Mouse (Mus musculus) small intestine, adult 2 months (tissue): ENCODE measurements at regions not wholly inside any gene's neighbourhood (a gene's known extent, or its start where the extent isn't known, plus 50 kb on each side); places are given as distances from the start of the nearest gene placed in this dataset.

Experiments
- H3K27ac ChIP-seq: fragments of 200-500 bp; 2 replicates; pipeline ENCODE4 v1.5.1; 2012; ENCODE audit warnings: low read depth, low read length, control low read depth, inconsistent platforms; ENCODE audit not compliant: insufficient read depth
- H3K27me3 ChIP-seq: fragments of 200-500 bp; 2 replicates; pipeline ENCODE4 v1.6.1; 2012; ENCODE audit warnings: mild to moderate bottlenecking, moderate library complexity, low read length, inconsistent platforms; ENCODE audit not compliant: control insufficient read depth, insufficient read depth
- H3K36me3 ChIP-seq: fragments of 200-500 bp; 2 replicates; pipeline ENCODE4 v1.6.1; 2012; ENCODE audit warnings: mild to moderate bottlenecking, low read length, control low read depth, inconsistent platforms; ENCODE audit not compliant: control insufficient read depth, insufficient read depth
- H3K4me1 ChIP-seq: fragments of 200-500 bp; 2 replicates; pipeline ENCODE4 v1.6.1; 2012; ENCODE audit warnings: low read length, inconsistent platforms, mixed read lengths; ENCODE audit not compliant: control insufficient read depth, insufficient read depth, insufficient read length
- H3K4me3 ChIP-seq: fragments of 200-500 bp; 2 replicates; pipeline ENCODE4 v1.5.1; 2012; ENCODE audit warnings: low read depth, mild to moderate bottlenecking, control low read depth, inconsistent platforms, low read length, moderate library complexity
- CTCF ChIP-seq: fragments of 200-500 bp; IDR thresholded peaks from 2 replicates; pipeline ENCODE4 v1.5.1; 2012; ENCODE audit warnings: low read depth, mild to moderate bottlenecking, control low read depth, inconsistent platforms, low read length, moderate library complexity, mixed read lengths; ENCODE audit not compliant: insufficient replicate concordance, insufficient read length; ENCODE audit errors: extremely low read depth
- POLR2A ChIP-seq: fragments of 200-500 bp; IDR thresholded peaks from 2 replicates; pipeline ENCODE4 v1.6.1; 2012; ENCODE audit warnings: low read depth, mild to moderate bottlenecking, control low read depth, inconsistent platforms, low read length, moderate library complexity
- WGBS: fragments of 180-500 bp; shearing (Covaris S2); methylation state at CpG from one replicate; pipeline ENCODE4 v1.1.7; 2018; 5-methylcytosine and 5-hydroxymethylcytosine counted together

DNA sequence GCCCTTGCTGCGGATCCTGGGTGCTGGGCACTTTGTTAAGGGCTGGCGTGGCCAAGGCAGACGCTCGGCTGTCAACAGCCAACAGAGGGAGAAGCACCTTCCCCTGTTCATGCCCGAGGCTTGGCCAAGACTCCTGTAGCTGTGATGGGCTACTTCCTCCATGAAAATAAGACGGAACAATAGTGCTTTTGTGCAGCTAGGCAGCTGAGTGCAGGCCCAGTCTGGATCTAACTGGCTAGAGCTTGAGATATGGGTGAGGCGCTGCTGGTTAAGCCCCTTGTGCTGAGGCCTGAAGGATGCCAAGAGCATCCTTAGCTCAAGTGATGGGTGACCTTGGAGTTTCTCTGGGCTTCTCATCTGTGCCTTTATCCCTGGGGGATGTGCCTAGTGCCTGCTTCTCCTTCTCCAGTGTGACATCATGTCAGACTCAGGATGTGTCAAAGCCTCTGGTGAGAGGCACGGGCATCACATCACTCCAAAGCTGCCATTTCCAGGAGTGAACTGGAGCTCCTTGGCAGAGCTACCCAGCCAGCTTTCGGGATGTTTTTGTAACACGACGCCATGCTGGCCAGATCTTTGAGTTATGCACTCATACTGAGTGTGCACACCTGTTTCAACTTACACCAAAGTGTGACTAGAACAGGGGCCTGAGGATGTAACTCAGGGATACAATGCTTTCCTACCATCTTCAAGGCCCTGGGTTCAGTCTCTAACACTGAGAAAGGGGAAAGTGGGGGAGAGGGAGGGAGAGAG is 360.1 kb upstream of the Tbx3 start:
- Histone ChIP-seq H3K4me1 (no peaks in the 10 kb centered on the region), H3K27ac (no peak overlapping the region), H3K36me3 (no peaks in the 10 kb centered on the region), H3K4me3 (no peak overlapping the region), H3K27me3 (no peaks in the 10 kb centered on the region)
- 61% methylated on average over 11 of the region's 11 CpGs for WGBS
- TF ChIP-seq POLR2A (no peak), CTCF (no peak)

DNA sequence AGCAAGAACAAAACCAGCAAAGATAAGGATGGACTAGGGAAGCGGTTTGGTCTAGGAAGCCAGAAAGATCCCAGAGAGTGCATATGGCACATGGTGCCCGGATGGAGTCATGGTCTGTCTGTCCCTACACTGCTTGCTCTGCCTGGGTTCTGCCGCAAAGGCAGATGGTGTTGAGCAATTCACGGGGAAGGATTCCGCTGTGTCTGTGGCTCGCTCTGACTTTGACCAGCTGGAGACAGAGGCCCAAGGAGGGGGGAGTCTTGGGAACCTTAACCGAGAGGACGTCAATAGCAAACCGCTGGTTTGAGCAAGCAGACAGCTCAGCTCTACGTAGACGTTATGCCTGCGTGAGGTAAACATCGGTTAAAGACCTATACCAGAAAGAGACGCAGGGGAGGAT is 357.7 kb upstream of the Tbx3 start:
- TF ChIP-seq POLR2A (no peak), CTCF (no peak)
- no peak overlapping the region for H3K4me3 ChIP-seq
- no peaks in the 10 kb centered on the region for H3K36me3 ChIP-seq
- H3K4me1 ChIP-seq = no peaks in the 10 kb centered on the region
- no peak overlapping the region for H3K27ac ChIP-seq
- no peaks in the 10 kb centered on the region for H3K27me3 ChIP-seq
- 79% methylated on average over 14 of the region's 14 CpGs for WGBS

DNA sequence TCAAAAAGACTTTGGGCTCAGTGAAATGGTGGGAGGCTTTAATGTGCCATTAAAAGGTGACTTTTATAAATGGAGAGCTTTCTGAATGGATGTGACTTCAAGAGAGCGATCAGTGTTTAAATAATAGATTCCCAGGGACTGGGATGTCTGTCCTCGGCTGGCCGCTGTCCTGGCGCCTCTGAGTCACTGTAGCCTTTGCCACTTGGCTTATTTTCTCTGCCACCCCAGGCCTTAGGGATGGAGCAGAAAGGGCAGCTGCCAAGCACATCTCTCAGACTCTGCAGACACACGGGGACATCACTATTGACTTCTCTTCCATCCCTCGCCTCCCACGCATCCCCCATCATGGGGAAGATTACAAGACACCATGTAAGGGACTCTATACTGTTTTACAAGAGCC is 355.3 kb upstream of the Tbx3 start:
- WGBS = 93% methylated on average over 7 of the region's 7 CpGs
- H3K36me3 ChIP-seq = no peaks in the 10 kb centered on the region

DNA sequence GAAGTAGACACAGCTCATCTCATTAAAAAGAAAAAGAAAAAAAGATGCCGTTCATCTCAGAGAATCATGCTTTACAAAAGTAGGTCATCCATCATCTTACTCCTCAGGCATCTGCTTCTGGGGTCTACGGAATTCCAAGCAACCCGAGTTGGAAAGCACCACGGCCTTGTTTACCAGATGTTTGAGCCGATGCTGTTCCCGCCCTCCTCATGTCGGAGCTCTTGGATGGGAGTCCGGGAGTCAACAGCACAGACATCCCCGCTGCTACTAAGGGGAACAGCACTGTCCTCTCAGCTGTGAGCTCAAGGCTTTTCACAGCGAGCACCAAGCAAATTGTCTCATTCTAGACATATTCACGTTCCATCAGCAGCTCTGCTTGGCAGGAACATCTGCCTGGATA is 352.9 kb upstream of the Tbx3 start:
- no peak overlapping the region for H3K4me3 ChIP-seq
- WGBS = 70% methylated on average over 11 of the region's 11 CpGs
- H3K36me3 ChIP-seq = no peaks in the 10 kb centered on the region
- H3K27me3 ChIP-seq = no peaks in the 10 kb centered on the region
- H3K4me1 ChIP-seq = no peaks in the 10 kb centered on the region; the same call in 1 of the 2 replicates
- TF ChIP-seq POLR2A = no peak
- no peak for TF ChIP-seq CTCF
- no peak overlapping the region for H3K27ac ChIP-seq

More for the DNA sequence above, 355.3 kb upstream of the Tbx3 start:
- H3K27me3 ChIP-seq = no peaks in the 10 kb centered on the region
- TF ChIP-seq CTCF (no peak), POLR2A (no peak)
- no peaks in the 10 kb centered on the region for H3K4me1 ChIP-seq
- H3K27ac ChIP-seq = no peak overlapping the region
- no peak overlapping the region for H3K4me3 ChIP-seq

- TF ChIP-seq CTCF (no peak), POLR2A (no peak)
- no peaks in the 10 kb centered on the region for H3K36me3 ChIP-seq
- no peaks in the 10 kb centered on the region for H3K27me3 ChIP-seq
- 72% methylated on average over 10 of the region's 10 CpGs for WGBS
- H3K4me1 ChIP-seq = no peaks in the 10 kb centered on the region; the same call in 1 of the 2 replicates
- no peak overlapping the region for H3K27ac ChIP-seq
- no peak overlapping the region for H3K4me3 ChIP-seq
Observed at GRCm38 (mm10) chr5:119321368-119322144, 348.9 kb upstream of the Tbx3 start.

GRCm38 (mm10) chr5:119322411-119322810 is 348.1 kb upstream of the Tbx3 start:
- WGBS = 85% methylated on average over 13 of the region's 13 CpGs
- no peak overlapping the region for H3K27ac ChIP-seq
- TF ChIP-seq CTCF = no peak
- TF ChIP-seq POLR2A = no peak

GRCm38 (mm10) chr5:119325681-119326255 is 344.7 kb upstream of the Tbx3 start:
- no peak overlapping the region for H3K27ac ChIP-seq
- 77% methylated on average over 13 of the region's 13 CpGs for WGBS
- H3K36me3 ChIP-seq = no peaks in the 10 kb centered on the region
- H3K4me1 ChIP-seq = no peaks in the 10 kb centered on the region; the same call in 1 of the 2 replicates
- no peak overlapping the region for H3K4me3 ChIP-seq
- TF ChIP-seq POLR2A = no peak
- TF ChIP-seq CTCF = no peak
- no peaks in the 10 kb centered on the region for H3K27me3 ChIP-seq

More at GRCm38 (mm10) chr5:119322411-119322810, 348.1 kb upstream of the Tbx3 start:
- Histone ChIP-seq H3K36me3 (no peaks in the 10 kb centered on the region), H3K4me1 (no peaks in the 10 kb centered on the region; the same call in 1 of the 2 replicates), H3K4me3 (no peak overlapping the region), H3K27me3 (no peaks in the 10 kb centered on the region)
